Mouse (Mus musculus): ENCODE results near the gene Sspn.

Gene Sspn

GRCm38 (mm10) chr6:145934697-145935240, 3.3 kb downstream of the Sspn start:
- DNase-seq = no peak

GRCm38 (mm10) chr6:145935912-145936311, 4.5 kb downstream of the Sspn start:
- no peak for DNase-seq

GRCm38 (mm10) chr6:145936511-145936910, 5.1 kb downstream of the Sspn start:
- peak; percentile 25 for DNase-seq

GRCm38 (mm10) chr6:145940852-145941251, 9.4 kb downstream of the Sspn start:
- DNase-seq = no peak

- no peak for DNase-seq
These were observed 11.0 kb downstream of the Sspn start for GRCm38 (mm10) chr6:145942263-145942966.

- no peak for DNase-seq
These were observed 12.0 kb downstream of the Sspn start for GRCm38 (mm10) chr6:145943414-145943813.

- DNase-seq = no peak
These were observed 14.4 kb downstream of the Sspn start for GRCm38 (mm10) chr6:145945700-145946344.

- DNase-seq = no peak
These were observed 17.6 kb downstream of the Sspn start for GRCm38 (mm10) chr6:145949049-145949448.

- DNase-seq = no peak
These were observed 19.2 kb downstream of the Sspn start for GRCm38 (mm10) chr6:145950626-145951025.

- DNase-seq = no peak
These were observed 21.2 kb downstream of the Sspn start for GRCm38 (mm10) chr6:145952594-145952993.

GRCm38 (mm10) chr6:145953121-145953896, 21.9 kb downstream of the Sspn start:
- DNase-seq = no peak

- no peak for DNase-seq
These were observed 26.1 kb downstream of the Sspn start for GRCm38 (mm10) chr6:145957427-145957965.

- no peak for DNase-seq
These were observed 26.6 kb downstream of the Sspn start for GRCm38 (mm10) chr6:145958070-145958469.

- no peak for DNase-seq
These were observed 29.6 kb downstream of the Sspn start for GRCm38 (mm10) chr6:145961047-145961446.

GRCm38 (mm10) chr6:145963966-145964365, 32.5 kb downstream of the Sspn start:
- no peak for DNase-seq

GRCm38 (mm10) chr6:145967693-145968092, 36.3 kb downstream of the Sspn start:
- DNase-seq = no peak

GRCm38 (mm10) chr6:145968301-145968818, 36.9 kb downstream of the Sspn start:
- no peak for DNase-seq

- DNase-seq = no peak
These were observed 37.4 kb downstream of the Sspn start for GRCm38 (mm10) chr6:145968821-145969220.

- DNase-seq = no peak
These were observed 38.1 kb downstream of the Sspn start for GRCm38 (mm10) chr6:145969572-145969971.

GRCm38 (mm10) chr6:145972107-145972506, 40.7 kb downstream of the Sspn start:
- DNase-seq = no peak

GRCm38 (mm10) chr6:145972836-145973235, 41.4 kb downstream of the Sspn start:
- DNase-seq = no peak

- no peak for DNase-seq
These were observed 41.9 kb downstream of the Sspn start for GRCm38 (mm10) chr6:145973356-145973755.

- no peak for DNase-seq
These were observed 43.3 kb downstream of the Sspn start for GRCm38 (mm10) chr6:145974766-145975165.

Measured in kidney, adult 11 months (tissue).